Mouse (Mus musculus): ENCODE results near the gene Ociad2. TPM values are rescaled to one million over a fixed set of nuclear protein-coding genes. Genes with fewer than 3 reads are reported as not detected.

The Ociad2 gene
- polyA plus RNA-seq, 1 experiment: 7.1 TPM

- no peaks in the 10 kb centered on the region for H3K27me3 ChIP-seq (ENCODE audit: control insufficient read depth, insufficient read depth, insufficient read length)
- H3ac ChIP-seq (ENCODE audit: control insufficient read depth, insufficient read length, low read depth): no peak overlapping the region
- H3K79me3 ChIP-seq (ENCODE audit: low read depth): no peaks in the 10 kb centered on the region
- no peaks in the 10 kb centered on the region for H3K79me2 ChIP-seq (ENCODE audit: control insufficient read depth, insufficient read depth)
- no peaks in the 10 kb centered on the region for H3K36me3 ChIP-seq (ENCODE audit: control insufficient read depth, insufficient read depth)
- TF ChIP-seq MYOD1 (IDR thresholded peaks at IDR 0.05; ENCODE audit: control insufficient read depth, insufficient read length, low read depth): no peak
- TF ChIP-seq MYOG (IDR thresholded peaks at IDR 0.05; ENCODE audit: control insufficient read depth, extremely low read depth, insufficient read length): no peak
- no peak for TF ChIP-seq CTCF (IDR thresholded peaks at IDR 0.05; ENCODE audit: control insufficient read depth, insufficient read depth, insufficient read length)
- TF ChIP-seq FOSL1 (IDR thresholded peaks at IDR 0.05; ENCODE audit: insufficient read depth, low read length, poor library complexity, severe bottlenecking): no peak
- TF ChIP-seq USF1 (IDR thresholded peaks at IDR 0.05; ENCODE audit: low read depth): no peak
- no peak for TF ChIP-seq CEBPB (IDR thresholded peaks at IDR 0.05; ENCODE audit: low read depth)
- no peak for TF ChIP-seq MAX (IDR thresholded peaks at IDR 0.05)
- H3K4me3 ChIP-seq (ENCODE audit: insufficient read depth, poor library complexity, severe bottlenecking): no peak overlapping the region
Measured at GRCm38 (mm10) chr5:73380829-73381228, 40.0 kb upstream of the Ociad2 start.

- H3K27me3 ChIP-seq (ENCODE audit: control insufficient read depth, insufficient read depth, insufficient read length): no peaks in the 10 kb centered on the region
- no peaks in the 10 kb centered on the region for H3K36me3 ChIP-seq (ENCODE audit: control insufficient read depth, insufficient read depth)
- no peaks in the 10 kb centered on the region for H3K79me2 ChIP-seq (ENCODE audit: control insufficient read depth, insufficient read depth)
- no peak overlapping the region for H3K4me3 ChIP-seq (ENCODE audit: insufficient read depth, poor library complexity, severe bottlenecking)
- no peak overlapping the region for H3ac ChIP-seq (ENCODE audit: control insufficient read depth, insufficient read length, low read depth)
- TF ChIP-seq MYOG (IDR thresholded peaks at IDR 0.05; ENCODE audit: control insufficient read depth, extremely low read depth, insufficient read length): no peak
- TF ChIP-seq MYOD1 (IDR thresholded peaks at IDR 0.05; ENCODE audit: control insufficient read depth, insufficient read length, low read depth): no peak
- peak; percentile 24 for TF ChIP-seq CTCF (IDR thresholded peaks at IDR 0.05; ENCODE audit: control insufficient read depth, insufficient read depth, insufficient read length)
- no peak for TF ChIP-seq FOSL1 (IDR thresholded peaks at IDR 0.05; ENCODE audit: insufficient read depth, low read length, poor library complexity, severe bottlenecking)
- no peak for TF ChIP-seq CEBPB (IDR thresholded peaks at IDR 0.05; ENCODE audit: low read depth)
- H3K79me3 ChIP-seq (ENCODE audit: low read depth): no peaks in the 10 kb centered on the region
Measured at GRCm38 (mm10) chr5:73379908-73380307, 39.1 kb upstream of the Ociad2 start.

GRCm38 (mm10) chr5:73376491-73376890 is 35.7 kb upstream of the Ociad2 start:
- H3K4me3 ChIP-seq (ENCODE audit: insufficient read depth, poor library complexity, severe bottlenecking): no peak overlapping the region
- no peaks in the 10 kb centered on the region for H3K27me3 ChIP-seq (ENCODE audit: control insufficient read depth, insufficient read depth, insufficient read length)
- no peaks in the 10 kb centered on the region for H3K79me3 ChIP-seq (ENCODE audit: low read depth)
- no peaks in the 10 kb centered on the region for H3K36me3 ChIP-seq (ENCODE audit: control insufficient read depth, insufficient read depth)
- no peak for TF ChIP-seq CTCF (IDR thresholded peaks at IDR 0.05; ENCODE audit: control insufficient read depth, insufficient read depth, insufficient read length)
- TF ChIP-seq USF1 (IDR thresholded peaks at IDR 0.05; ENCODE audit: low read depth): no peak
- TF ChIP-seq FOSL1 (IDR thresholded peaks at IDR 0.05; ENCODE audit: insufficient read depth, low read length, poor library complexity, severe bottlenecking): no peak
- TF ChIP-seq MYOG (IDR thresholded peaks at IDR 0.05; ENCODE audit: control insufficient read depth, extremely low read depth, insufficient read length): no peak
- no peak for TF ChIP-seq CEBPB (IDR thresholded peaks at IDR 0.05; ENCODE audit: low read depth)
- no peak for TF ChIP-seq MYOD1 (IDR thresholded peaks at IDR 0.05; ENCODE audit: control insufficient read depth, insufficient read length, low read depth)
- no peak for TF ChIP-seq MAX (IDR thresholded peaks at IDR 0.05)
- no peaks in the 10 kb centered on the region for H3K79me2 ChIP-seq (ENCODE audit: control insufficient read depth, insufficient read depth)
- H3ac ChIP-seq (ENCODE audit: control insufficient read depth, insufficient read length, low read depth): no peak overlapping the region

- Histone ChIP-seq H3ac (ENCODE audit: control insufficient read depth, insufficient read length, low read depth) (no peak overlapping the region), H3K36me3 (ENCODE audit: control insufficient read depth, insufficient read depth) (no peaks in the 10 kb centered on the region), H3K79me2 (ENCODE audit: control insufficient read depth, insufficient read depth) (no peaks in the 10 kb centered on the region), H3K79me3 (ENCODE audit: low read depth) (no peaks in the 10 kb centered on the region), H3K4me3 (ENCODE audit: insufficient read depth, poor library complexity, severe bottlenecking) (no peak overlapping the region), H3K27me3 (ENCODE audit: control insufficient read depth, insufficient read depth, insufficient read length) (no peaks in the 10 kb centered on the region)
- TF ChIP-seq FOSL1 (IDR thresholded peaks at IDR 0.05; ENCODE audit: insufficient read depth, low read length, poor library complexity, severe bottlenecking) (no peak), CTCF (IDR thresholded peaks at IDR 0.05; ENCODE audit: control insufficient read depth, insufficient read depth, insufficient read length) (no peak), MAX (IDR thresholded peaks at IDR 0.05) (no peak), CEBPB (IDR thresholded peaks at IDR 0.05; ENCODE audit: low read depth) (no peak), MYOG (IDR thresholded peaks at IDR 0.05; ENCODE audit: control insufficient read depth, extremely low read depth, insufficient read length) (no peak), USF1 (IDR thresholded peaks at IDR 0.05; ENCODE audit: low read depth) (no peak), MYOD1 (IDR thresholded peaks at IDR 0.05; ENCODE audit: control insufficient read depth, insufficient read length, low read depth) (no peak)
Measured at GRCm38 (mm10) chr5:73376041-73376440, 35.2 kb upstream of the Ociad2 start.

- Histone ChIP-seq H3K79me2 (ENCODE audit: control insufficient read depth, insufficient read depth) (no peaks in the 10 kb centered on the region), H3K36me3 (ENCODE audit: control insufficient read depth, insufficient read depth) (no peaks in the 10 kb centered on the region), H3ac (ENCODE audit: control insufficient read depth, insufficient read length, low read depth) (no peak overlapping the region), H3K27me3 (ENCODE audit: control insufficient read depth, insufficient read depth, insufficient read length) (no peaks in the 10 kb centered on the region), H3K4me3 (ENCODE audit: insufficient read depth, poor library complexity, severe bottlenecking) (no peak overlapping the region), H3K79me3 (ENCODE audit: low read depth) (no peaks in the 10 kb centered on the region)
- TF ChIP-seq FOSL1 (IDR thresholded peaks at IDR 0.05; ENCODE audit: insufficient read depth, low read length, poor library complexity, severe bottlenecking): no peak
- TF ChIP-seq MAX (IDR thresholded peaks at IDR 0.05): no peak
- TF ChIP-seq CTCF (IDR thresholded peaks at IDR 0.05; ENCODE audit: control insufficient read depth, insufficient read depth, insufficient read length): no peak
- no peak for TF ChIP-seq MYOG (IDR thresholded peaks at IDR 0.05; ENCODE audit: control insufficient read depth, extremely low read depth, insufficient read length)
- TF ChIP-seq USF1 (IDR thresholded peaks at IDR 0.05; ENCODE audit: low read depth): no peak
- no peak for TF ChIP-seq MYOD1 (IDR thresholded peaks at IDR 0.05; ENCODE audit: control insufficient read depth, insufficient read length, low read depth)
- no peak for TF ChIP-seq CEBPB (IDR thresholded peaks at IDR 0.05; ENCODE audit: low read depth)
Measured at GRCm38 (mm10) chr5:73373184-73373583, 32.4 kb upstream of the Ociad2 start.

- H3K79me3 ChIP-seq (ENCODE audit: low read depth): no peaks in the 10 kb centered on the region
- H3K36me3 ChIP-seq (ENCODE audit: control insufficient read depth, insufficient read depth): no peaks in the 10 kb centered on the region
- H3K27me3 ChIP-seq (ENCODE audit: control insufficient read depth, insufficient read depth, insufficient read length): no peaks in the 10 kb centered on the region
- no peak overlapping the region for H3ac ChIP-seq (ENCODE audit: control insufficient read depth, insufficient read length, low read depth)
- no peaks in the 10 kb centered on the region for H3K79me2 ChIP-seq (ENCODE audit: control insufficient read depth, insufficient read depth)
- H3K4me3 ChIP-seq (ENCODE audit: insufficient read depth, poor library complexity, severe bottlenecking): no peak overlapping the region
- TF ChIP-seq MYOD1 (IDR thresholded peaks at IDR 0.05; ENCODE audit: control insufficient read depth, insufficient read length, low read depth): no peak
- no peak for TF ChIP-seq MYOG (IDR thresholded peaks at IDR 0.05; ENCODE audit: control insufficient read depth, extremely low read depth, insufficient read length)
- TF ChIP-seq USF1 (IDR thresholded peaks at IDR 0.05; ENCODE audit: low read depth): no peak
- no peak for TF ChIP-seq CTCF (IDR thresholded peaks at IDR 0.05; ENCODE audit: control insufficient read depth, insufficient read depth, insufficient read length)
- TF ChIP-seq MAX (IDR thresholded peaks at IDR 0.05): no peak
Measured at GRCm38 (mm10) chr5:73372601-73373000, 31.8 kb upstream of the Ociad2 start.
